Mouse (Mus musculus): Measurements from ENCODE around the gene Tgfbr3.

The Tgfbr3 gene

GRCm38 (mm10) chr5:107167373-107167772, 122.1 kb downstream of the Tgfbr3 start:
- DNase-seq, result peak; percentile 34

DNA sequence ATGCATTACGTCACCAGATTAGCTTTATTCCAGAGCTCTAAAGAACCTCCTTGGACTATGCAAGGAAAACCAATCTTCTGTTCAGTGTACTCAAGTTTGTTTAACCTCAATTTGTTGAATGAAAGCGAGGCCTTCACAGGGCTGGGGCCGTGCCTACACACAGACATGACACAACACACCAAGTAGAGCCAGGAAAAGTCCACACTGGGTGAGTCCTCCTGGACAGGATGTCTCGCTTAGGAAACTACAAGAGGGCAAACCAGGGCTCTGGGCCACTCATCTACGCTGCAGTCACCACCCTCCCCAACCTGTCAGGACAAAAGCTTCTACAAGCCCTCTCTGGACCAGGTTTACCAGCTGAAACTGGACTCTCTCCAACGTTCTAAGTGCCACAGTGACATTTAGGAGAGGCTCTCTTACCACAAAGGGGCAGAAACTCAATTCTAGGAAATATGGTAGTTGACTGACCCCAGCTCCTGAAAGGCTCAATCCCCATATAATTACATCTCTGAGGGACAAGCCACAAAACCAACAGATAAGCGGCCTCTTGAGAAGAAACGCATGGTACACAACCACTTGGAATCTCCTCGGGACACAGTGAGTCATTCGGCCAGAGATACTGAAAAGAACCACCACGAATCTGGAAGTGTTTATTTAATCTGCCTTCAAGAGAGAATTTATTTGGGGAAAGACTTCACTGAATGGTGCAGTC, 122.6 kb downstream of the Tgfbr3 start:
- DNase-seq, result peak; percentile 29

GRCm38 (mm10) chr5:107165734-107166133, 123.7 kb downstream of the Tgfbr3 start:
- DNase-seq, result no peak

DNA sequence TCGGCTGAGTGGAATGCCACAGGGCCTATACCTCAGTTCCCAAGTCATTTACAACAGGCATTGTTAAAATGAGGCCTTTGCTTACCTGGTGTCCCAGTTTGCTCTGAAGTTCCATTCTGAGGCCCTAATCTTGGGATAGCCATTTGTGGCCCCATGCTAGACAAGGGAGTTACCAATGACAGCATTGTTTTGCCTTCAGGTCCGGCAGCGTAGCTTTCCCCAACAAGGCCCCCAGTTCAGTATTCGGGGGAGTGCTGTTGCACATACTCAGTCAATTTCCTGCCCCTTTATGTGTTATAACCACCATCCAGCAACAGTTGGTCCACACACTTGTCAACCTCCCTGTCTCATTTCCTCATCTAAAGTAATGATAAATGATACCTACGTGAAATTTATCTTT, 124.2 kb downstream of the Tgfbr3 start:
- DNase-seq, result no peak

DNA sequence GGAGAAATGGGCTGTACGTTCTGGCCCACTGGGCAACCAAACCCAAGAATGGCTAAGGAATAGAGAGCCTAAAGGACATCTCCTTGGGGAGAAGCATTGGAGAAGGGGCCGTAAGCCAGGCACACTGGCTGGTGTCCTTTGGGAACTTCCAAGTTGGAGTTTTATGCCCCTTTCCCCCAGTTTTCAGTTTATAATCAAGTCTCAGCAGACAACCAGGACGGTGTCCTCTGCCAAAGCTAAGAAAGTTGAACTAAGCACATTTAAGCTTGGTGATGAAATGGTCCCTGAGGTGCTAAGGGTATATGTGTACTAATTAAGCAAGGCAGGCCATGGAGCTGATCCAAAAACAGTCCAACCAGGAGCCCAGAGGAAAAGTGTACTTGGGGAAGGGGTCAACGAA, 124.6 kb downstream of the Tgfbr3 start:
- no peak for DNase-seq

GRCm38 (mm10) chr5:107164146-107164545, 125.3 kb downstream of the Tgfbr3 start:
- no peak for DNase-seq

DNA sequence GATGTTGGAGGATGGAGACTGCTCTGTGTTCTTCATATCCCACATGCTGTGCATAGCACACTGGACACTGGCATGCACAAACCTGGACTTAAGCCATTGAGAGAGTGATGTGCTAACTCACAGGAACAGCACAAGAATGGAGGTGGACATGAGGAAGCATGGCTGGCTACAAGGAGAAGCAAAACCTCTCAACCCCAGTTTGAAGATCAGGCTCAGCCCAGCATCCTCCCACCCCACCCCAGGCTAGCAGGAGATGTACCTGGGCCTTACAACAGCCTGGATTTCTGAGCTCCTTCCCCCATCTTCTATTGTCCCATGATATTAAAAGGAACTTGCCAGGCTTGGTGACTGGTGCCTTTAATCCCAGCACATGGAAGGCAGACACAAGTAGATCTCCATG, 126.1 kb downstream of the Tgfbr3 start:
- DNase-seq, result no peak

DNA sequence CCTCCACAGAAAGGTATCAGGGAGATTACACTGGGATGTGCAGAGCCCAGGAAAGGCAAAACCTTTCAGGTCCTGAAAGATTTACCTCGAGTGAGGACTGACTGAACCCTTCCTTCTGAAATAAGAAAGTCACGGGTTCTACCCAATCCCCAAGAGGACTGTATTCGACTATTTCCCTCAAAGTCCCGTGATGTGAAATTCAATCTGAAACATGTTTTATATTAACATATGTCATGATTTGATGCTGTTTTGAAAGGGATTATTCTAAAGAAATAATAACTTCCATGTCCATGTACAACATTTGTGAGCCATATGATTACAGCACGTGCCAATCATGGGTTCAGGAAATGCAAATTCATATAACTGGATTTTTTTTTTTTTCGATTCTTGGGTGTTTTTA, 126.6 kb downstream of the Tgfbr3 start:
- DNase-seq, result no peak

DNA sequence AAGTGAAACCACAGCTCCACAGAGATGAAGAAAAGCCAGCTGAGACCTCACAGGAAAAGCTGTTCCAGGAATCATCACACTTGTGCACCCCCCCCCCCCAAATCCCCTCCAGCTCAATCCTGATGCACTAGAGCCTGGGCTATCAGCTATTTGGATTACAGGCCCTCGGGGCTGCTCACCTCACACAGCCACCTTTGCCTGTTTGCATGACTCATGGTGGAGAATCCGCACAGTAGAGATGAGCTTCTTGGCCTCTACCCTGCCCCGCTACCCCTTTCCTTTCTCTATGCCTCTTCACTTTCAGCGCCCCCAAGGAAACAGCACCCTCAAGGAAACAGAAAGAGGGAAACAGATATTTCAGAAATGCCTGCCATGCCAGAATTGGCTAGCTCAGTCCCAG, 127.1 kb downstream of the Tgfbr3 start:
- DNase-seq, result no peak

- no peak for DNase-seq
Observed at GRCm38 (mm10) chr5:107159914-107160890, 129.2 kb downstream of the Tgfbr3 start.

DNA sequence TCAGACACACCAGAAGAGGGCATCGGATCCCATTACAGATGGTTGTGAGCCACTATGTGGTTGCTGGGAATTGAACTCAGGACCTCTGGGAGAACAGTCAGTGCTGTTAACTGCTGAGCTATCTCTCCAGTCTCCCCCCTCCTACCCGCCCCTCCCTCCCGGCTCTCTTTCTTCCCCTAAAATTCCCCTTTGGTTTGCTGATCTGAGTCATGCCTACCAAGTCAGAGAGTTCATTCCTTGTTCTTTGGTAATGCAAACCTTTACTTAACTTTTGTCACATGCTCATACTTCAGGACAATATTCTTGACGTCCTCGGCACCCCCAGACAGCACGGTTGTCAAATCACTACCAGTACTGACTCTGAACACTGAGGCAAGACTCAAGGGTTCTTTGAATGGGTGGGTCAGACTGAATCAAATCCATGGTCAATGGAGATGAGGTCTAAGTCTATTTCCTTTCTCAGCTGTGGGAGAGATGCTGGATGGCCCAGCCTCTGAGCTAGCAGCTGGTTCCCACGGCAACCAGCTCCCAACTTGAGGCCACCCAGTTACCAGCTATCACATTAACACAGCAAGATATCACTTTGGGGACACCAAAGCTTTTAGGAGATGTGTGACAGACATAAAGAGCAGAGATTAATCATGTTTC, 130.8 kb downstream of the Tgfbr3 start:
- no peak for DNase-seq

DNA sequence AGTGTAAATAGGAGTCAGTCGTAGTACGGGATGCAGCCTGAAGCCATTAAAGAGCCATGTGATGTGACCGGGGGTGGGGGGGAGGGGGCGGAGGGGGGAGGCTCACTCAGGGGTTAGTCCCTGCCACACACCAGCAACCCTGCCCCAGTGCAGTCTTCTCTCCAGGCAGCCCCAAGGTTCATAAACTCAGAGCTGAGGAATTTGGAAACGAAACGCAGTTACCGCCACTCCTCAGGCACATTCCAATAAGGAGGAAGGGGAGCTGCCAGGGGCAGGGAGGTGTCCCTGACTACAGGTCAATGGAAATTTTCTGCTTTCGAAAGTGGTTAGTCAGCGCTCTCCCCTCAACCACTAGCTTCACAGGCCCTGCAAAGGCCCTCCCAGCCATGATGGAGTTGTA, 132.0 kb downstream of the Tgfbr3 start:
- DNase-seq, result no peak

DNA sequence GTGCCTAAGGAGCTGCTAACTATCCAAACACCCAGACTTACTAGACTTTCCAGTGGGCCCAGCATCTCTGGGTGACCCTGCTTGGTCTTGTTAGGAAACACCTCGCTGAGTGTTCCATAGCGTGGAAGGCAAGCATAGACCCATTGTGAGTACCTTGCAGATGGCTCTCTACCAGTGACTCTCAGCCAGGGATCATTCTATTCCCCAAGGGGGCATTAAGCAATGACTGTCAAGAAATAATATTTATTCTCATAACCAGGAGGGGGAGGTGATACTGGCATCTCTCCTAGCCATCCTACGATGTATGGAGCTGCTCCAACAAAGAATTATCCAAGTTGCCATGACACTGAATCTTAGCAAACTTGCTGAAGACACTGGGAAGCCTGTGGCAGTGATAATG, 133.3 kb downstream of the Tgfbr3 start:
- no peak for DNase-seq

DNA sequence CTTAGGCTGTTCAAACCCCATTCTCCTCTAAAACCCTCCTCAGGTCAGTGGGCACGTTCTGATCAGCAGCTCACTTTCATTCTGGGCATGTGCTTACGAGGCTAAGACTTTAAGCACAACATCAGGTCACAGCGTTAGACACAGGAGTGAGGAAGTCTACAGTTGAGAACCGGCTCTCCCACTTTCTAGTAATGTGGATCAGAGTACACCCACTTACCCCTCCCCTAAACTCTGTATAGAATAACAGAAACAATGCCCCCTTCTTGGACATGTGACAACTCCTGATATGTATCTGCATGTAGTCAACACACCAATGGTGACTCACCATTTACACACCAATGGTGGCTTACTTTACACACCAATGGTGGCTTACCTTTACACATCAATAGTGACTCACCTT, 136.4 kb downstream of the Tgfbr3 start:
- DNase-seq, result no peak

GRCm38 (mm10) chr5:107151320-107151719, 138.1 kb downstream of the Tgfbr3 start:
- no peak for DNase-seq

DNA sequence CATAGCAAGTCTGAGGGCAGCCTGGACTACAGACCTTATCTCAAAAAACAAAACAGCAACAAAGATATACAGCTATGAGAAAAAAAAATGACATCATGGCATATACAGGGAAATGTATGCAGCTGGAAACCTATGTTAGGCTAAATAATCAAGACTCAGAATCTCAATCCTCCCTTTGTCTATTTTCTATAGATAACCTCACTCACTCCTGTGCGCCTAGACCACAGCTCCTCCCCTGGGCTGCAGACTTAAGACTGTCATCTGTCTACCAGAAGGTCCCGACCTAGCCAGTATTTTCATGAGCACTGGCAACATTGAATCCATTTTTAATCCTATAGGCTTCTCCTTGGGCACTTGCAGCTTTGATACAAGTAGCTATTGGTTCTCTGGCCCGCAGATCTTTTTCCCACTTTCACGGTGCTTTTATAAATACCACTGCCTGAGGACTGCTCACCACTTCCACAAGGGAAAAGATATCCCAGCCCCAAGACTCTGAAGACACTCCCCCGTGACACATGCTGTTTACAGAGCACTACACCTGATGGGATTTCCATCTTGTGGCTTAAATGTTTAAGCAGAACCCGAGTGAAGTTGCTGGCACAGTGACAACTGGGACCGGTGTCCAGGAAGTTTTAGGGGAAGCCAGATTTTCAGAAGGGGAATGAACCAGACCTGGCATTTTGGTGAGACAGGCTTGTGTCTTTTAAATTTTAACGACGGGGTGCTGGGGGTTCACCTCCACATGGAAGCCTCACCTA, 138.7 kb downstream of the Tgfbr3 start:
- DNase-seq, result peak; percentile 35

DNA sequence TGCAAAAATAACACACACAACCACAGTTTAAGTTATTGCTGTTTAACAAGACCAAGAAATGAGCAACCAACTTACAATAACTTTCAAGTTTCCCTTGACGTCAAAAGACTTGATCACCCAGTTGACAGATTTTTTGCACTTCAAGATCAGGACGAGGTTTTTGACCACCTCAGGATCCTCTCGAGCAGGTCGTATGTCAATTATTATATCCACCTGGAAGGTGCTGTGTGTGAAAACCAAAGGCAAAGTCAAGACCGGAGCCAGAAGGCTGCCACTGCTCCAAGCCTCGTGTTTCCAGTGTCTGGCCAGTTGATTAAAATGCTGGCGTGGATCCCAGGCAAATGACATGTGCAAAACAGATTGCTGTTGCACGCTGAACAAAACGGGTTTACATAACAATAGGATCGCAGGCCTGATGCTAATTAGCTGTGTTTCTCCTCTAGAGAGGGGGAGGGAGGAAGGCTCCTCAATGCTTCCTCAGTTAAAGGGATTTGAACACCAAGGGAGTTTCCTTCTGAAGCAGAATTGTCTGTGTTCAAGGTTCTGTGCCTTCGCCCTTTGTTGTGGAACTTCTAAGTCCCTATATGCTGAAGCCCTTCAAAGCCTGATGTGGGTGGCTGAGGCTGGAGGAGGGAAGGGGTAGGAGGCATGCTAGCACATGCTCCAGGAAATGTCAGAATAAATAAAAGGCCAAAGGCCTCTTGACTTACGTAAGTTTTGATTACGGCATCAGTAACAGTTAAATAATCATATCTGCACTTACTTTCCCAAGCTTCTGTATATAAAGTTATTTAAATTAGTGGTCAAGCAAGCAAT, 141.3 kb downstream of the Tgfbr3 start:
- peak; percentile 61 for DNase-seq

DNA sequence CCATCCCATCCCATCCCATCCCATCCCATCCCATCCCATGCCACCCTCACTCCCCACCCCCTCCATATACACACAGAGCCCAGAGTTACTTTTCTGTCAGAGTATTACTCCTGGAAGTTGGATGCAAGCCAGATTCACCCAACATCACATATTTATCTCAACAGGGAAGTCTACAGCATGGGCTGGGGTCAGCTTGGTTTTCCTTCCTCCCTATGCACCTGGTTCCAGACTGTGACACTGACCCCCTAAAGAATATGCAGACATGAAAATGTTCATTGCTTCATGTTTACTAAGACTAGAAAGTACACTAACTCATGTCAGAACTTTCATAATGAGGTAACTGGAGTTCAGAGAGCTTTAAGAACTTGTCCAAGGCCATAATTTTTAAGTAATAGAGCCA, 142.0 kb downstream of the Tgfbr3 start:
- DNase-seq, result no peak

DNA sequence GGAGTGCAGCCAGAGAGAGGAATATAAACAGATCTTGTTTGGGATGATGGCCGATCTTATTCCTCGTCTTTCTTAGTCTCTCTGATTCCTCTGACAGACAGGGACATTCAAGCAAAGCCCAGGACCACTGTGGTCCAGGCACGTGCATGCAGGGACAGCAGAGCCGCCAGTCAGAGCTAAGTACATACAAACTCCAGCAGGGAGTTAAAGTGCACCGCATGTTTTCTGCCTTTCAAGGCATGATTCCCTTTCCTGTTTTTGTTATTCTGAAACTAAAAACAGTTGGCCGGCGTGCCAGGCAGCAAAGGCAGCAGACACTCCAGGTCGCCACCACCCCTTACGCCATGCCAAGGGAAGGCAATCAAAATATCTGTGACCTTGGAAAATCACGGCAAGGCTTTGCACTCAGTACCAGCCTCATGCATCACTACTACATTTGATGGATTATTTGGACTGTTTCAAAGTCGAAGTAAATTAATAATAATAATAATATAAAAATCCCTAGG, 143.3 kb downstream of the Tgfbr3 start:
- DNase-seq, result no peak

GRCm38 (mm10) chr5:107145125-107145524, 144.3 kb downstream of the Tgfbr3 start:
- DNase-seq, result no peak

DNA sequence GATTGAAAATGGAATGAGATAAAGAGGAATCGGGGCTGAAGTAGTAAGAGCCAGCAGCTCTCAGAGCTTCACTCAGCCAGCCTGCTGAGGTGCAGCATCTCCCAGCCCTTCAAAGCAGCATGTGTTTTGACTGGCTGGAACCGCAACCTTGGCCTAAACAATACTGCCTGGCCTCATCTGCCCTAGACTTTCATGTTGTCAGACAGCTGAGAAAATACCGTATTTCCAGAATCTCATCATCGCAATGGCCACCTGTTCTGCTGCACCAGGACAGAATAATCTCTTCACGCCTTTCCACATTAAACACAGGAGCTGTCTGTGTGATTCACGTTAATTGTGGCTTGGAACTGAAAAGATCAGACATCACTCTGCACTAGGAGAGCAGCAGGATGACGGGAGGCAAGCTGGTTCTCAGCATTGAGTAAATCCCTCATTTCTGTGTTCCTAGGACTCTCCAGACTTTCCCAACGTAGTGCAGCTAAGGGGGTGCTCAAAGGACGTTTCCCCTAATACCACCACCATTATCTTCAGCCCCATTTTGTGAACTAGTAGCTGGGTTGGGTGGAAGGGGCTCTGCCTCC, 145.1 kb downstream of the Tgfbr3 start:
- DNase-seq, result no peak
